Mouse (Mus musculus): ENCODE results near the gene Rabgef1. TPM values are rescaled to one million over a fixed set of nuclear protein-coding genes. Genes with fewer than 3 reads are reported as not detected.

The Rabgef1 gene
- polyA plus RNA-seq, 1 experiment from 2014 or later = 23.9 TPM

GRCm38 (mm10) chr5:130222146-130223004 lies 50.8 kb downstream of the Rabgef1 start:
- Histone ChIP-seq H3K4me1 (ENCODE audit: insufficient read depth) (peaks cover 10% of the 10 kb centered on the region; the same call in 1 of the 2 replicates), H3K4me2 (peak overlapping the region; percentile 75), H3K36me3 (ENCODE audit: insufficient read depth) (0 out of 2 replicates have a peak, but pooled peaks cover 3% of the 10 kb centered on the region), H3K9me3 (ENCODE audit: low read depth, low read length) (no peaks in the 10 kb centered on the region), H3K9ac (peak overlapping the region; percentile 97), H3K27ac (ENCODE audit: low read depth) (peak overlapping the region; percentile 88), H3K4me3 (ENCODE audit: low read depth, low read length) (peak overlapping the region; percentile 100), H3K27me3 (ENCODE audit: insufficient read depth, low read length) (no peaks in the 10 kb centered on the region)
- DNase-seq (peak; percentile 94), ATAC-seq (ENCODE audit: insufficient read depth) (peak; percentile 87)
- TF ChIP-seq CTCF (IDR thresholded peaks at IDR 0.05; ENCODE audit: low read depth) = peak; percentile 65
- under 1% methylated on average over 78 of the region's 88 CpGs for WGBS

- Histone ChIP-seq H3K9ac (no peak overlapping the region; the same call in 1 of the 2 replicates), H3K36me3 (ENCODE audit: insufficient read depth) (peaks cover 30% of the 10 kb centered on the region), H3K27ac (ENCODE audit: low read depth) (no peak overlapping the region), H3K27me3 (ENCODE audit: insufficient read depth, low read length) (no peaks in the 10 kb centered on the region), H3K4me1 (ENCODE audit: insufficient read depth) (peaks cover 10% of the 10 kb centered on the region; the same call in 1 of the 2 replicates), H3K4me3 (ENCODE audit: low read depth, low read length) (no peak overlapping the region), H3K9me3 (ENCODE audit: low read depth, low read length) (no peaks in the 10 kb centered on the region), H3K4me2 (no peak overlapping the region)
- DNase-seq (no peak), ATAC-seq (ENCODE audit: insufficient read depth) (no peak)
- no peak for TF ChIP-seq CTCF (IDR thresholded peaks at IDR 0.05; ENCODE audit: low read depth)
- 84% methylated on average over 3 of the region's 3 CpGs for WGBS
These were observed 55.2 kb downstream of the Rabgef1 start for GRCm38 (mm10) chr5:130226790-130227189.

DNA sequence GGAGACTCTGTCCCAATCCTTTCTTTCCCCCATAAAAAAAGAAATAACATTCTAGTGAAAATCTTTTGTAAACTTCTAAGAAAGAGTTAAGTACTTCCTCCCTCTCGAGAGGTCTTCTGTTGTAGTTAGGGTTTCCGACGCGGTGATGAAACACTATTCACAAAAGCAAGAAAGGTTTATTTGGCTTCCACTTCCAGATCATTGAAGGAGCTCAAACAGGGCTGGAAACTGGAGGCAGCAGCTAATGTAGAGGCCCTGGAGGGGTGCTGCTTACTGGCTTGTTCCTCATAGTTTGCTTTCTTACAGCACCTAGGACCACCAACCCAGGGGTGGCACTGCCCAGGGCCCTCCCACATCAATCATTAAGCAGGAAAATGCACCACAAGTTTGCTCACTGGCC lies 56.5 kb downstream of the Rabgef1 start:
- WGBS = 35% methylated on average over 4 of the region's 4 CpGs
- peaks cover 8% of the 10 kb centered on the region; the same call in 1 of the 2 replicates for H3K4me1 ChIP-seq (ENCODE audit: insufficient read depth)
- peak; percentile 21; the same call in 1 of the 2 replicates for ATAC-seq (ENCODE audit: insufficient read depth)
- peak; percentile 40 for DNase-seq
- no peaks in the 10 kb centered on the region for H3K27me3 ChIP-seq (ENCODE audit: insufficient read depth, low read length)
- no peak overlapping the region for H3K4me2 ChIP-seq
- H3K27ac ChIP-seq (ENCODE audit: low read depth) = 0 out of 2 replicates have a peak overlapping the region, but pooled peaks have one; percentile 9
- no peak for TF ChIP-seq CTCF (IDR thresholded peaks at IDR 0.05; ENCODE audit: low read depth)
- H3K36me3 ChIP-seq (ENCODE audit: insufficient read depth) = peaks cover 43% of the 10 kb centered on the region
- no peak overlapping the region for H3K4me3 ChIP-seq (ENCODE audit: low read depth, low read length)
- H3K9me3 ChIP-seq (ENCODE audit: low read depth, low read length) = no peaks in the 10 kb centered on the region
- H3K9ac ChIP-seq = no peak overlapping the region

DNA sequence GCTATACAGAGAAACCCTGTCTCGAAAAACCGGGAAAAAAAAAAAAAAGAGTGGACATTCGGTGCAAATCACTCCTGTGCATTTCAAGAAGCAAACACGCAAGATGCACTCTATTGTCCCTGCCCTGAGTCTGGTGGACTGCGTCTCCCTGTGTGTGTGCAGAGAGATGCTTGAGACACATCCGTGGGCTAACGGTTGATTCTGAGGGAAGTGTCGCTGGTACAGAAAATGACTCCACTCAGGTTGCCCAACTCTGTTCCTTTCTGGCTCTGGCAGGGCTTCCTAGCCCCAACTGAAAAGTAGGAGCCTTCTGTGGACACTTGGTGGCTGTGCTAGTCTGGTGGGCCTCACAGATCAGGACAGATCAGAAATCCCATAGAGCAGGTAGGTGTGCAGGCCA lies 64.7 kb downstream of the Rabgef1 start:
- ATAC-seq (ENCODE audit: insufficient read depth) = no peak
- DNase-seq = no peak
- Histone ChIP-seq H3K27ac (ENCODE audit: low read depth) (no peak overlapping the region), H3K4me2 (no peak overlapping the region), H3K36me3 (ENCODE audit: insufficient read depth) (peaks cover 96% of the 10 kb centered on the region), H3K4me1 (ENCODE audit: insufficient read depth) (no peaks in the 10 kb centered on the region), H3K9ac (no peak overlapping the region), H3K9me3 (ENCODE audit: low read depth, low read length) (no peaks in the 10 kb centered on the region), H3K4me3 (ENCODE audit: low read depth, low read length) (no peak overlapping the region), H3K27me3 (ENCODE audit: insufficient read depth, low read length) (no peaks in the 10 kb centered on the region)
- no peak for TF ChIP-seq CTCF (IDR thresholded peaks at IDR 0.05; ENCODE audit: low read depth)
- 94% methylated on average over 8 of the region's 8 CpGs for WGBS

- 83% methylated on average over 7 of the region's 7 CpGs for WGBS
These were observed 67.6 kb downstream of the Rabgef1 start for GRCm38 (mm10) chr5:130239236-130239635.

GRCm38 (mm10) chr5:130239856-130240255 lies 68.3 kb downstream of the Rabgef1 start:
- Histone ChIP-seq H3K27me3 (ENCODE audit: insufficient read depth, low read length) (no peaks in the 10 kb centered on the region), H3K4me2 (no peak overlapping the region), H3K9me3 (ENCODE audit: low read depth, low read length) (no peaks in the 10 kb centered on the region), H3K4me3 (ENCODE audit: low read depth, low read length) (no peak overlapping the region), H3K27ac (ENCODE audit: low read depth) (no peak overlapping the region), H3K9ac (no peak overlapping the region), H3K36me3 (ENCODE audit: insufficient read depth) (peaks cover 96% of the 10 kb centered on the region), H3K4me1 (ENCODE audit: insufficient read depth) (no peaks in the 10 kb centered on the region)
- no peak for ATAC-seq (ENCODE audit: insufficient read depth)
- no peak for DNase-seq
- TF ChIP-seq CTCF (IDR thresholded peaks at IDR 0.05; ENCODE audit: low read depth) = no peak
- WGBS = 100% methylated on average over 2 of the region's 2 CpGs

More at GRCm38 (mm10) chr5:130239236-130239635, 67.6 kb downstream of the Rabgef1 start:
- Histone ChIP-seq H3K9me3 (ENCODE audit: low read depth, low read length) (no peaks in the 10 kb centered on the region), H3K27me3 (ENCODE audit: insufficient read depth, low read length) (no peaks in the 10 kb centered on the region), H3K4me2 (no peak overlapping the region), H3K9ac (no peak overlapping the region), H3K4me1 (ENCODE audit: insufficient read depth) (no peaks in the 10 kb centered on the region), H3K36me3 (ENCODE audit: insufficient read depth) (peaks cover 96% of the 10 kb centered on the region), H3K4me3 (ENCODE audit: low read depth, low read length) (no peak overlapping the region), H3K27ac (ENCODE audit: low read depth) (no peak overlapping the region)
- no peak for TF ChIP-seq CTCF (IDR thresholded peaks at IDR 0.05; ENCODE audit: low read depth)
- no peak for ATAC-seq (ENCODE audit: insufficient read depth)
- DNase-seq = no peak

- no peak overlapping the region for H3K27ac ChIP-seq (ENCODE audit: low read depth)
- 92% methylated on average over 12 of the region's 12 CpGs for WGBS
- no peak for TF ChIP-seq CTCF (IDR thresholded peaks at IDR 0.05; ENCODE audit: low read depth)
- H3K9ac ChIP-seq = no peak overlapping the region
- DNase-seq = no peak
- H3K4me1 ChIP-seq (ENCODE audit: insufficient read depth) = no peaks in the 10 kb centered on the region
- no peaks in the 10 kb centered on the region for H3K27me3 ChIP-seq (ENCODE audit: insufficient read depth, low read length)
- peaks cover 95% of the 10 kb centered on the region for H3K36me3 ChIP-seq (ENCODE audit: insufficient read depth)
- no peak for ATAC-seq (ENCODE audit: insufficient read depth)
- no peak overlapping the region for H3K4me2 ChIP-seq
- no peaks in the 10 kb centered on the region for H3K9me3 ChIP-seq (ENCODE audit: low read depth, low read length)
- H3K4me3 ChIP-seq (ENCODE audit: low read depth, low read length) = no peak overlapping the region
These were observed 69.8 kb downstream of the Rabgef1 start for GRCm38 (mm10) chr5:130241426-130241825.

All from lung, embryonic 14.5 days (tissue).